23 mouse cellular contexts compared by ENCODE assay signal in genomic region chr1:165385810-165386524, GRCm38 (mm10).
DNase-seq lines count a peak whose midpoint lies in the region; ATAC-seq and TF ChIP-seq lines count a peak whose summit lies in the region.
"Had no signal": no experiment of that assay in that cellular context is flagged by ENCODE, and none has a peak within 500 bp of the region (broad histone marks: within the 10 kb centered on the region; RNA-seq: fewer than 3 reads in every experiment).

No protein-coding gene starts in this region.

- peak; percentile 28; the same call in 1 of the 2 replicates for ATAC-seq in lung, embryonic 14.5 days (ENCODE audit: insufficient read depth)
- 0 out of 2 replicates have a peak, but pooled peaks have one; percentile 39 for ATAC-seq in megakaryocyte progenitor cell, adult 5-6 weeks (replicated peaks; ENCODE audit: poor library complexity)
- no peak for ATAC-seq in forebrain, embryonic 14.5 days
- ATAC-seq: hindbrain, embryonic 16.5 days; intestine, embryonic 15.5 days had no signal

- no peak overlapping the region for H3K9ac ChIP-seq in lung, embryonic 14.5 days
- no peak overlapping the region for H3K9ac ChIP-seq in CH12.LX (ENCODE audit: insufficient read depth, low read depth)
- no peak overlapping the region for H3K9ac ChIP-seq in forebrain, embryonic 14.5 days (ENCODE audit: low read length)
- H3K9ac ChIP-seq: embryonic facial prominence, embryonic 13.5 days; forebrain, embryonic 12.5 days; intestine, embryonic 15.5 days; limb, embryonic 15.5 days; midbrain, embryonic 12.5 days; neural tube, embryonic 15.5 days had no signal

- no peak overlapping the region for H3K4me2 ChIP-seq in lung, embryonic 14.5 days
- H3K4me2 ChIP-seq in CH12.LX (ENCODE audit: insufficient read depth, low read depth, poor library complexity, severe bottlenecking), result 0 out of 2 replicates have a peak overlapping the region, but pooled peaks have one; percentile 10
- H3K4me2 ChIP-seq in forebrain, embryonic 14.5 days (ENCODE audit: low read length), result no peak overlapping the region
- H3K4me2 ChIP-seq: embryonic facial prominence, embryonic 13.5 days; forebrain, embryonic 12.5 days; intestine, embryonic 15.5 days; limb, embryonic 15.5 days; midbrain, embryonic 12.5 days; neural tube, embryonic 15.5 days had no signal

- in situ Hi-C loops in CH12.LX (cut with MboI; ENCODE audit: low pct_ligation_motif_present, low pct_unique_long_range_greater_than_20kb, low sequenced_read_pairs), result no loop called here

- no peak overlapping the region for H3K4me3 ChIP-seq in lung, embryonic 14.5 days (ENCODE audit: low read depth, low read length)
- H3K4me3 ChIP-seq in CH12.LX (replicated peaks in 1 of 3; ENCODE audit: low read depth in 2 of 3, low read length in 2 of 3, poor library complexity in 1 of 3), result no peak overlapping the region
- H3K4me3 ChIP-seq in forebrain, embryonic 14.5 days (ENCODE audit: low read depth, low read length), result no peak overlapping the region
- H3K4me3 ChIP-seq: embryonic facial prominence, embryonic 13.5 days; erythroblast, embryonic 14.5 days; forebrain, embryonic 12.5 days; heart, embryonic 10.5 days; hindbrain, embryonic 10.5 days; intestine, embryonic 15.5 days; limb, embryonic 15.5 days; midbrain, embryonic 12.5 days; neural tube, embryonic 15.5 days had no signal

- H3K4me1 ChIP-seq in lung, embryonic 14.5 days (ENCODE audit: insufficient read depth), result peaks cover 3% of the 10 kb centered on the region; the same call in 1 of the 2 replicates
- H3K4me1 ChIP-seq in CH12.LX (ENCODE audit: control insufficient read depth in 1 of 2, insufficient read depth in 2 of 2), result peaks cover 0 to 10% of the 10 kb centered on the region in 2 experiments; a peak in 3 of 4 replicates
- no peaks in the 10 kb centered on the region for H3K4me1 ChIP-seq in forebrain, embryonic 14.5 days (ENCODE audit: control insufficient read depth, insufficient read depth, low read length)
- H3K4me1 ChIP-seq: embryonic facial prominence, embryonic 13.5 days; forebrain, embryonic 12.5 days; hindbrain, embryonic 10.5 days; intestine, embryonic 15.5 days; limb, embryonic 15.5 days; midbrain, embryonic 12.5 days; neural tube, embryonic 15.5 days had no signal

- no peaks in the 10 kb centered on the region for H3K9me3 ChIP-seq in lung, embryonic 14.5 days (ENCODE audit: low read depth, low read length)
- no peaks in the 10 kb centered on the region for H3K9me3 ChIP-seq in CH12.LX (replicated peaks; ENCODE audit: low read length)
- no peaks in the 10 kb centered on the region for H3K9me3 ChIP-seq in forebrain, embryonic 14.5 days (replicated peaks; ENCODE audit: control insufficient read depth, low read length)
- H3K9me3 ChIP-seq: embryonic facial prominence, embryonic 13.5 days; forebrain, embryonic 12.5 days; heart, embryonic 10.5 days; hindbrain, embryonic 10.5 days; intestine, embryonic 15.5 days; limb, embryonic 15.5 days; midbrain, embryonic 12.5 days; neural tube, embryonic 15.5 days had no signal

- WGBS in lung, embryonic 14.5 days, result 52% methylated on average over 14 of the region's 14 CpGs
- 91% methylated on average over 14 of the region's 14 CpGs for WGBS in forebrain, embryonic 14.5 days

- peak overlapping the region; percentile 62; the same call in 1 of the 2 replicates for H3K27ac ChIP-seq in lung, embryonic 14.5 days (ENCODE audit: low read depth)
- no peak overlapping the region for H3K27ac ChIP-seq in CH12.LX (ENCODE audit: insufficient read depth, low read depth)
- no peak overlapping the region for H3K27ac ChIP-seq in forebrain, embryonic 14.5 days (ENCODE audit: low read depth, low read length)
- H3K27ac ChIP-seq: embryonic facial prominence, embryonic 13.5 days; forebrain, embryonic 12.5 days; heart, embryonic 10.5 days; hindbrain, embryonic 10.5 days; intestine, embryonic 15.5 days; limb, embryonic 15.5 days; midbrain, embryonic 12.5 days; neural tube, embryonic 15.5 days; stomach, postnatal 0 days had no signal

- TF ChIP-seq CTCF in lung, embryonic 14.5 days (IDR thresholded peaks at IDR 0.05; ENCODE audit: low read depth), result no peak
- TF ChIP-seq CTCF in CH12.LX (conservative IDR thresholded peaks at IDR 0.05 in 1 of 2, IDR thresholded peaks at IDR 0.05 in 1 of 2; ENCODE audit: low read depth in 2 of 2, low read length in 2 of 2), result no peak

- no peak for TF ChIP-seq RAD21 in CH12.LX (IDR thresholded peaks at IDR 0.05; ENCODE audit: low read depth, low read length)

- dilution Hi-C loops in CH12.LX (cut with MboI; ENCODE audit: extremely low pct_ligation_motif_present, extremely low pct_unique_long_range_greater_than_20kb, low sequenced_read_pairs), result no loop called here

- H3K27me3 ChIP-seq in lung, embryonic 14.5 days (ENCODE audit: insufficient read depth, low read length), result no peaks in the 10 kb centered on the region
- H3K27me3 ChIP-seq in CH12.LX (replicated peaks), result no peaks in the 10 kb centered on the region
- H3K27me3 ChIP-seq in forebrain, embryonic 14.5 days (replicated peaks; ENCODE audit: control insufficient read depth, insufficient read depth, low read length), result no peaks in the 10 kb centered on the region
- H3K27me3 ChIP-seq: embryonic facial prominence, embryonic 13.5 days; forebrain, embryonic 12.5 days; intestine, embryonic 15.5 days; limb, embryonic 15.5 days; midbrain, embryonic 12.5 days; neural tube, embryonic 15.5 days had no signal

- no peak for TF ChIP-seq EP300 in CH12.LX (IDR thresholded peaks at IDR 0.05; ENCODE audit: low read length)

- TF ChIP-seq POLR2A in CH12.LX (IDR thresholded peaks at IDR 0.05; ENCODE audit: low read depth, low read length), result no peak

- peak; percentile 27 for DNase-seq in lung, embryonic 14.5 days
- no peak for DNase-seq in lung, postnatal 14 days
- DNase-seq in CH12.LX (ENCODE audit: extremely low read depth) (peak; percentile 24), MEL-GATA-1-ER (ENCODE audit: extremely low read depth, low read depth) (peak; percentile 67)
- no peak for DNase-seq in thymus, postnatal 36 days
- no peak for DNase-seq in forebrain, embryonic 14.5 days (ENCODE audit: low spot score)
- DNase-seq: cerebellum, adult 18-20 months; cerebellum, postnatal 14 days; embryo, embryonic 11 days; kidney, adult 8-10 months; kidney, postnatal 10 days had no signal

- no peaks in the 10 kb centered on the region for H3K79me2 ChIP-seq in CH12.LX (replicated peaks; ENCODE audit: control insufficient read depth, extremely low read depth, insufficient read depth, poor library complexity, severe bottlenecking)

- no peaks in the 10 kb centered on the region for H3K36me3 ChIP-seq in lung, embryonic 14.5 days (ENCODE audit: insufficient read depth)
- peaks cover 0 to 5% of the 10 kb centered on the region in 2 experiments for H3K36me3 ChIP-seq in CH12.LX (replicated peaks in 1 of 2; ENCODE audit: control insufficient read depth in 1 of 2, insufficient read depth in 1 of 2, low read length in 1 of 2)
- peaks cover 9% of the 10 kb centered on the region for H3K36me3 ChIP-seq in forebrain, embryonic 14.5 days (ENCODE audit: control insufficient read depth, insufficient read depth, low read length)
- H3K36me3 ChIP-seq: hindbrain, embryonic 10.5 days; intestine, embryonic 15.5 days; midbrain, embryonic 12.5 days had no signal

TF ChIP-seq in CH12.LX, 34 proteins besides CTCF, POLR2A, EP300 and RAD21:
- TF ChIP-seq ZMIZ1 (IDR thresholded peaks at IDR 0.05; ENCODE audit: low read depth, low read length) (no peak), ETS1 (conservative IDR thresholded peaks at IDR 0.05; ENCODE audit: low read depth, low read length) (no peak), NELFE (IDR thresholded peaks at IDR 0.05; ENCODE audit: low read depth, low read length) (no peak), SMC3 (IDR thresholded peaks at IDR 0.05; ENCODE audit: low read depth, low read length) (no peak), GABPA (IDR thresholded peaks at IDR 0.05; ENCODE audit: insufficient replicate concordance, low read depth, low read length) (no peak), MEF2A (IDR thresholded peaks at IDR 0.05; ENCODE audit: borderline replicate concordance, low read depth, low read length) (no peak), USF2 (conservative IDR thresholded peaks at IDR 0.05; ENCODE audit: low read depth, low read length) (no peak)
TF ChIP-seq in CH12.LX: peak in this region for 0.

Comparison
In these comparisons a context has a peak if more than half of its experiments do, and no peak if none do; other contexts are left out.
1. DNase-seq: peak in lung, embryonic 14.5 days (single experiment), CH12.LX (single experiment) and MEL-GATA-1-ER (single experiment); none in lung, postnatal 14 days (single experiment), thymus, postnatal 36 days (0 of 2) and forebrain, embryonic 14.5 days (single experiment).